Mouse (Mus musculus) CD4-positive naive resting alpha-beta T cell, adult 76 days (primary cell): ENCODE data around the gene Nek2. TPM values are rescaled to one million over a fixed set of nuclear protein-coding genes. Genes with fewer than 3 reads are reported as not detected.

Experiments used
- total RNA-seq: library from RNA; stranded (reverse); gene quantifications from one replicate; pipeline ENCODE4 v1.2.4, GENCODE M21; 2023

The Nek2 gene
- total RNA-seq = 0.56 TPM

DNA sequence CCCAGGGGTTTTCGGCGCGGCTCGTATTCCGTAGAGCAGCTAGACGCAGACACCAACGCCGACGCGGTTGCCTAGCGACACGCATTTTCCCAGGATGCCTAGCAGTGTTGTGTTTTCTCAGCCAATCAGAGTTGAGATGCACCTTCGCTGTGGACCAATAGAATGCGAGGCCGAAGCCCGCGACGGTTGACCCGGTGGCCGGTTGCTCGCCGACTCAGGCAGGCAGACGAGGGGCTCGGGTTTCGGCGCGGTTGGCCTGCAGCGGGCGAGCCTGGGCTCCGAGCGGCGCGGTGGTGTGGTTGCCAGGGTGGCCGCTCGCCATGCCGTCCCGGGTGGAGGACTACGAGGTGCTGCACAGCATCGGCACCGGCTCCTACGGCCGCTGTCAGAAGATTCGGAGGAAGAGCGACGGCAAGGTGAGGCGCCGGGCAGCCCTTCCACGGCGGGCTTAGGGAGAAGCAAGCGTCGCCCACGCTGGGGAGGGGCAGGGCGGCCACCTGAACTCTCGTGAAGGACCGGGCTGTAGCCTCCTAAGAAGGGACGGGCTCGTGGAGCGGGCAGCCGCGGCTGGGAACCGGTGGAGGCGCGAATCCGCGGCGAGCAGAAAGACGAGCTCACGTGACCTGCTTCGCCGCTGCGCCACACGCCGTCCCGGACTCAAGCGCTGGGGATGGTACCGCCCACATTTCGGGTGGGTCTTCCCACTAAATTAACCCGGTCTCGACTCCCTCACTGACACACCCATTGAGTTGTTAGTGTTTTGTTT lies at the start of gene Nek2:
Nek2 (plus strand) TSS at position 119 of the 766 bp plus-strand sequence.

Other genes starting within 250 kb of the Nek2 start
- 5.0 TPM for gene Dtl, start 245.9 kb upstream of the Nek2 start, total RNA-seq
- 82.7 TPM for gene Ints7, start 245.8 kb upstream of the Nek2 start, total RNA-seq
- gene Lpgat1, start 103.6 kb upstream of the Nek2 start, total RNA-seq = 15.8 TPM
- gene Slc30a1, start 85.3 kb downstream of the Nek2 start, total RNA-seq = 16.6 TPM
- gene Rd3, start 155.9 kb downstream of the Nek2 start, total RNA-seq = 0.32 TPM